Mouse (Mus musculus): ENCODE results near the gene Prg3. TPM values are rescaled to one million over a fixed set of nuclear protein-coding genes. Genes with fewer than 3 reads are reported as not detected.

Prg3 gene
- polyA plus RNA-seq, 2 experiments: 2.1 to 4.4 TPM

GRCm38 (mm10) chr2:85034169-85034568 is 46.2 kb downstream of the Prg3 start:
- TF ChIP-seq CTCF (IDR thresholded peaks at IDR 0.05; ENCODE audit: low read depth) (no peak), EP300 (IDR thresholded peaks at IDR 0.05; ENCODE audit: low read depth) (no peak)
- 8% methylated on average over 7 of the region's 7 CpGs for WGBS (ENCODE audit: insufficient replicate concordance)
- Histone ChIP-seq H3K27me3 (ENCODE audit: control insufficient read depth, insufficient read depth, low read length) (peaks cover 19% of the 10 kb centered on the region), H3K9ac (replicated peaks) (no peak overlapping the region), H3K4me1 (replicated peaks; ENCODE audit: control insufficient read depth in 2 of 2, insufficient read depth in 2 of 2, low read length in 1 of 2) (peaks cover 17 to 18% of the 10 kb centered on the region in 2 experiments), H3K4me3 (ENCODE audit: insufficient read depth in 1 of 2, low read depth in 2 of 2, low read length in 2 of 2) (no peak overlapping the region), H3K27ac (no peak overlapping the region), H3K4me2 (ENCODE audit: low read depth) (no peak overlapping the region), H3K36me3 (replicated peaks; ENCODE audit: control insufficient read depth, insufficient read depth, low read depth) (peaks cover 7% of the 10 kb centered on the region), H3K9me3 (ENCODE audit: control insufficient read depth, low read length) (no peaks in the 10 kb centered on the region)
- ATAC-seq (ENCODE audit: insufficient read depth) (no peak), DNase-seq (ENCODE audit: low read depth in 3 of 3, low spot score in 3 of 3) (no peak)

GRCm38 (mm10) chr2:85036507-85037046 is 48.6 kb downstream of the Prg3 start:
- Histone ChIP-seq H3K27me3 (ENCODE audit: control insufficient read depth, insufficient read depth, low read length) (peaks cover 19% of the 10 kb centered on the region), H3K27ac (no peak overlapping the region), H3K4me3 (ENCODE audit: insufficient read depth in 1 of 2, low read depth in 2 of 2, low read length in 2 of 2) (peak overlapping the region; percentile 83 to 85), H3K4me1 (replicated peaks; ENCODE audit: control insufficient read depth in 2 of 2, insufficient read depth in 2 of 2, low read length in 1 of 2) (peaks cover 17 to 18% of the 10 kb centered on the region in 2 experiments), H3K36me3 (replicated peaks; ENCODE audit: control insufficient read depth, insufficient read depth, low read depth) (peaks cover 31% of the 10 kb centered on the region), H3K9ac (replicated peaks) (peak overlapping the region; percentile 92), H3K4me2 (ENCODE audit: low read depth) (peak overlapping the region; percentile 96), H3K9me3 (ENCODE audit: control insufficient read depth, low read length) (no peaks in the 10 kb centered on the region)
- 4% methylated on average over 11 of the region's 11 CpGs for WGBS (ENCODE audit: insufficient replicate concordance)
- ATAC-seq (ENCODE audit: insufficient read depth) (peak; percentile 11; the same call in 1 of the 2 replicates), DNase-seq (ENCODE audit: low read depth in 3 of 3, low spot score in 3 of 3) (no peak)
- TF ChIP-seq EP300 (IDR thresholded peaks at IDR 0.05; ENCODE audit: low read depth): no peak
- TF ChIP-seq CTCF (IDR thresholded peaks at IDR 0.05; ENCODE audit: low read depth): no peak

- WGBS (ENCODE audit: insufficient replicate concordance): under 1% methylated on average over 66 of the region's 66 CpGs
- peaks cover 17 to 18% of the 10 kb centered on the region in 2 experiments for H3K4me1 ChIP-seq (replicated peaks; ENCODE audit: control insufficient read depth in 2 of 2, insufficient read depth in 2 of 2, low read length in 1 of 2)
- peak; percentile 94 for ATAC-seq (ENCODE audit: insufficient read depth)
Measured at GRCm38 (mm10) chr2:85037047-85038026, 49.3 kb downstream of the Prg3 start, which contains the start of the genes Ssrp1 and P2rx3. Ssrp1 (plus strand) TSS chr2:85037234. P2rx3 (minus strand) TSS chr2:85037462.

GRCm38 (mm10) chr2:85038336-85038735 is 50.3 kb downstream of the Prg3 start:
- Histone ChIP-seq H3K36me3 (replicated peaks; ENCODE audit: control insufficient read depth, insufficient read depth, low read depth) (peaks cover 49% of the 10 kb centered on the region), H3K27ac (peak overlapping the region; percentile 55), H3K4me3 (ENCODE audit: insufficient read depth in 1 of 2, low read depth in 2 of 2, low read length in 2 of 2) (peak overlapping the region; percentile 83 to 85), H3K9me3 (ENCODE audit: control insufficient read depth, low read length) (no peaks in the 10 kb centered on the region), H3K4me2 (ENCODE audit: low read depth) (peak overlapping the region; percentile 96), H3K4me1 (replicated peaks; ENCODE audit: control insufficient read depth in 2 of 2, insufficient read depth in 2 of 2, low read length in 1 of 2) (peaks cover 17 to 18% of the 10 kb centered on the region in 2 experiments), H3K9ac (replicated peaks) (peak overlapping the region; percentile 92), H3K27me3 (ENCODE audit: control insufficient read depth, insufficient read depth, low read length) (peaks cover 19% of the 10 kb centered on the region)
- no peak for ATAC-seq (ENCODE audit: insufficient read depth)
- no peak for TF ChIP-seq EP300 (IDR thresholded peaks at IDR 0.05; ENCODE audit: low read depth)
- no peak for TF ChIP-seq CTCF (IDR thresholded peaks at IDR 0.05; ENCODE audit: low read depth)
- no peak for DNase-seq (ENCODE audit: low read depth in 3 of 3, low spot score in 3 of 3)
- 68% methylated on average over 13 of the region's 13 CpGs for WGBS (ENCODE audit: insufficient replicate concordance)

More at GRCm38 (mm10) chr2:85037047-85038026, 49.3 kb downstream of the Prg3 start, which contains the start of the genes Ssrp1 and P2rx3:
- H3K9me3 ChIP-seq (ENCODE audit: control insufficient read depth, low read length): no peaks in the 10 kb centered on the region
- peaks cover 19% of the 10 kb centered on the region for H3K27me3 ChIP-seq (ENCODE audit: control insufficient read depth, insufficient read depth, low read length)
- peak within 1 kb of the TSS; percentile 83 to 85 for H3K4me3 ChIP-seq (ENCODE audit: insufficient read depth in 1 of 2, low read depth in 2 of 2, low read length in 2 of 2)
- peak within 1 kb of the TSS; percentile 96 for H3K4me2 ChIP-seq (ENCODE audit: low read depth)
- DNase-seq (ENCODE audit: low read depth in 3 of 3, low spot score in 3 of 3): peak; percentile 86 to 89 (median 89)
- H3K27ac ChIP-seq: peak within 1 kb of the TSS; percentile 55
- peak; percentile 22; the same call in 1 of the 2 replicates for TF ChIP-seq EP300 (IDR thresholded peaks at IDR 0.05; ENCODE audit: low read depth)
- TF ChIP-seq CTCF (IDR thresholded peaks at IDR 0.05; ENCODE audit: low read depth): peak; percentile 38
- peak within 1 kb of the TSS; percentile 92 for H3K9ac ChIP-seq (replicated peaks)
- peaks cover 39% of the 10 kb centered on the region for H3K36me3 ChIP-seq (replicated peaks; ENCODE audit: control insufficient read depth, insufficient read depth, low read depth)

Other genes with a start within 250 kb of the Prg3 start
- gene Gm19426, start 244.6 kb upstream of the Prg3 start, polyA plus RNA-seq (2012; rRNA removed): 1.1 and 1.8 TPM in 2 replicates
- gene Gm19426, start 244.6 kb upstream of the Prg3 start, polyA plus RNA-seq (2014; fragmentation: Nextera tagmentation; extraction: Ambion mirVana): 0.98 and 1.1 TPM in 2 replicates
- 32.4 and 35.4 TPM in 2 replicates for gene Serping1, start 212.8 kb upstream of the Prg3 start, polyA plus RNA-seq (2012; rRNA removed)
- 45.4 and 61.5 TPM in 2 replicates for gene Serping1, start 212.8 kb upstream of the Prg3 start, polyA plus RNA-seq (2014; fragmentation: Nextera tagmentation; extraction: Ambion mirVana)
- 243 and 304 TPM in 2 replicates for gene Ube2l6, start 189.4 kb upstream of the Prg3 start, polyA plus RNA-seq (2012; rRNA removed)
- 469 and 479 TPM in 2 replicates for gene Ube2l6, start 189.4 kb upstream of the Prg3 start, polyA plus RNA-seq (2014; fragmentation: Nextera tagmentation; extraction: Ambion mirVana)
- 0.09 and 0.38 TPM in 2 replicates for gene Smtnl1, start 165.6 kb upstream of the Prg3 start, polyA plus RNA-seq (2012; rRNA removed)
- gene Smtnl1, start 165.6 kb upstream of the Prg3 start, polyA plus RNA-seq (2014; fragmentation: Nextera tagmentation; extraction: Ambion mirVana): 0.23 and 0.25 TPM in 2 replicates
- 39.8 and 46.6 TPM in 2 replicates for gene Timm10, start 161.2 kb upstream of the Prg3 start, polyA plus RNA-seq (2012; rRNA removed)
- gene Timm10, start 161.2 kb upstream of the Prg3 start, polyA plus RNA-seq (2014; fragmentation: Nextera tagmentation; extraction: Ambion mirVana): 40.6 and 41.5 TPM in 2 replicates
- gene Slc43a1, start 149.4 kb upstream of the Prg3 start, polyA plus RNA-seq (2012; rRNA removed): 144 and 151 TPM in 2 replicates
- gene Slc43a1, start 149.4 kb upstream of the Prg3 start, polyA plus RNA-seq (2014; fragmentation: Nextera tagmentation; extraction: Ambion mirVana): 174 and 198 TPM in 2 replicates
- gene Rtn4rl2, start 101.5 kb upstream of the Prg3 start, polyA plus RNA-seq (2012; rRNA removed): 0.03 and 0.06 TPM in 2 replicates
- gene Rtn4rl2, start 101.5 kb upstream of the Prg3 start, polyA plus RNA-seq (2014; fragmentation: Nextera tagmentation; extraction: Ambion mirVana): 0.14 TPM in 1 of 2 replicates, not detected in the other
- gene Slc43a3, start 51.6 kb upstream of the Prg3 start, polyA plus RNA-seq (2012; rRNA removed): 158 and 159 TPM in 2 replicates
- 113 and 124 TPM in 2 replicates for gene Slc43a3, start 51.6 kb upstream of the Prg3 start, polyA plus RNA-seq (2014; fragmentation: Nextera tagmentation; extraction: Ambion mirVana)
- 33.3 and 62.4 TPM in 2 replicates for gene Prg2, start 7.8 kb upstream of the Prg3 start, polyA plus RNA-seq (2012; rRNA removed)
- 17.9 and 21.8 TPM in 2 replicates for gene Prg2, start 7.8 kb upstream of the Prg3 start, polyA plus RNA-seq (2014; fragmentation: Nextera tagmentation; extraction: Ambion mirVana)
- gene Ssrp1, start 49.0 kb downstream of the Prg3 start, polyA plus RNA-seq (2012; rRNA removed): 82.2 and 115 TPM in 2 replicates
- gene Ssrp1, start 49.0 kb downstream of the Prg3 start, polyA plus RNA-seq (2014; fragmentation: Nextera tagmentation; extraction: Ambion mirVana): 160 and 183 TPM in 2 replicates
- 0.12 and 0.22 TPM in 2 replicates for gene P2rx3, start 49.2 kb downstream of the Prg3 start, polyA plus RNA-seq (2012; rRNA removed)
- 0.08 and 0.17 TPM in 2 replicates for gene P2rx3, start 49.2 kb downstream of the Prg3 start, polyA plus RNA-seq (2014; fragmentation: Nextera tagmentation; extraction: Ambion mirVana)
- 3.9 and 4.4 TPM in 2 replicates for gene Tnks1bp1, start 59.8 kb downstream of the Prg3 start, polyA plus RNA-seq (2012; rRNA removed)
- 0.75 and 1.0 TPM in 2 replicates for gene Tnks1bp1, start 59.8 kb downstream of the Prg3 start, polyA plus RNA-seq (2014; fragmentation: Nextera tagmentation; extraction: Ambion mirVana)
- 0.63 and 0.76 TPM in 2 replicates for gene Aplnr, start 148.0 kb downstream of the Prg3 start, polyA plus RNA-seq (2012; rRNA removed)
- gene Aplnr, start 148.0 kb downstream of the Prg3 start, polyA plus RNA-seq (2014; fragmentation: Nextera tagmentation; extraction: Ambion mirVana): 0.88 and 1.3 TPM in 2 replicates
- gene Lrrc55, start 209.0 kb downstream of the Prg3 start, polyA plus RNA-seq (2012; rRNA removed): 0.08 TPM in 2 replicates
- 0.04 TPM in 1 of 2 replicates, not detected in the other for gene Lrrc55, start 209.0 kb downstream of the Prg3 start, polyA plus RNA-seq (2014; fragmentation: Nextera tagmentation; extraction: Ambion mirVana)

All from liver, embryonic 14.5 days (tissue).